Mouse (Mus musculus) MEL (cell line): ENCODE data around the gene Aspg. TPM values are rescaled to one million over a fixed set of nuclear protein-coding genes. Genes with fewer than 3 reads are reported as not detected.

Experiments used
- DNase-seq: peaks from one replicate; pipeline ENCODE4 v3.0.0; 2011; ENCODE audit warnings: low read depth, low spot score
- H3K27ac ChIP-seq: 2 replicates; pipeline ENCODE4 v1.5.1; 2012; ENCODE audit warnings: low read depth, mild to moderate bottlenecking, control low read depth, low read length, moderate library complexity; ENCODE audit not compliant: control insufficient read depth
- H3K27me3 ChIP-seq, 2 experiments: fragments of 150-350 bp in 1 of 2; sonication (generic) in 1 of 2; 2 replicates each; pipeline ENCODE4 v1.6.1; 2012; ENCODE audit warnings: low read length in 2 of 2, mild to moderate bottlenecking in 2 of 2, improper control_type of control experiment in 1 of 2, moderate library complexity in 1 of 2; ENCODE audit not compliant: insufficient read depth in 2 of 2, control insufficient read depth in 1 of 2
- H3K36me3 ChIP-seq, 2 experiments: 2 replicates each; pipeline ENCODE4 v1.6.1; 2012 to 2014; ENCODE audit warnings: low read length in 2 of 2, improper control_type of control experiment in 1 of 2, inconsistent platforms in 1 of 2, mild to moderate bottlenecking in 1 of 2; ENCODE audit not compliant: insufficient read depth in 2 of 2, control insufficient read depth in 1 of 2
- H3K4me1 ChIP-seq, 2 experiments: fragments of 150-350 bp in 1 of 2; sonication (generic) in 1 of 2; 2 replicates each; pipeline ENCODE4 v1.6.1; 2012; ENCODE audit warnings: low read length in 2 of 2, improper control_type of control experiment in 1 of 2, mild to moderate bottlenecking in 1 of 2; ENCODE audit not compliant: insufficient read depth in 2 of 2, control insufficient read depth in 1 of 2
- H3K4me3 ChIP-seq, 2 experiments: fragments of 150-350 bp in 1 of 2; sonication (generic) in 1 of 2; 2 replicates each; pipeline ENCODE4 v1.5.1; 2012; ENCODE audit warnings: low read depth in 2 of 2, low read length in 2 of 2, mild to moderate bottlenecking in 2 of 2, moderate library complexity in 2 of 2, control low read depth in 1 of 2, improper control_type of control experiment in 1 of 2; ENCODE audit not compliant: control insufficient read depth in 1 of 2, insufficient read depth in 1 of 2
- H3K79me2 ChIP-seq: 2 replicates; pipeline ENCODE4 v1.6.1; 2012; ENCODE audit warnings: mild to moderate bottlenecking, low read length, moderate library complexity; ENCODE audit not compliant: control insufficient read depth, poor library complexity, insufficient read depth
- H3K9ac ChIP-seq: 2 replicates; pipeline ENCODE4 v1.6.1; 2012; ENCODE audit warnings: low read depth, mild to moderate bottlenecking, control low read depth, low read length, moderate library complexity; ENCODE audit not compliant: control insufficient read depth, poor library complexity, severe bottlenecking
- H3K9me3 ChIP-seq: fragments of 150-350 bp; sonication (generic); replicated peaks from 2 replicates; pipeline ENCODE4 v1.6.1; 2012; ENCODE audit warnings: mild to moderate bottlenecking, low read length, improper control_type of control experiment, moderate library complexity; ENCODE audit not compliant: insufficient read depth
- BHLHE40 ChIP-seq: IDR thresholded peaks from 2 replicates; pipeline ENCODE4 v1.6.1; 2012; ENCODE audit warnings: low read depth, mild to moderate bottlenecking, inconsistent platforms, low read length, improper control_type of control experiment, borderline replicate concordance
- CHD2 ChIP-seq: IDR thresholded peaks from 2 replicates; pipeline ENCODE4 v1.6.1; 2011; ENCODE audit warnings: low read length, improper control_type of control experiment
- CTCF ChIP-seq, 3 experiments: IDR thresholded peaks in 2 of 3; conservative IDR thresholded peaks in 1 of 3; 2 replicates each; pipeline ENCODE4 v1.5.1; 2011 to 2012; ENCODE audit warnings: low read length in 3 of 3, low read depth in 2 of 3, mild to moderate bottlenecking in 2 of 3, improper control_type of control experiment in 1 of 3, inconsistent platforms in 1 of 3, mixed read lengths in 1 of 3, moderate library complexity in 1 of 3; ENCODE audit not compliant: control insufficient read depth in 1 of 3, insufficient read depth in 1 of 3, poor library complexity in 1 of 3, severe bottlenecking in 1 of 3
- E2F4 ChIP-seq: IDR thresholded peaks from 2 replicates; pipeline ENCODE4 v1.6.1; 2011; ENCODE audit warnings: low read depth, low read length, improper control_type of control experiment, borderline replicate concordance
- EP300 ChIP-seq, 2 experiments: IDR thresholded peaks; 2 replicates each; pipeline ENCODE4 v1.6.1; 2011; ENCODE audit warnings: improper control_type of control experiment in 2 of 2, low read length in 2 of 2, low read depth in 1 of 2, mild to moderate bottlenecking in 1 of 2
- GABPA ChIP-seq: IDR thresholded peaks from 2 replicates; pipeline ENCODE4 v1.6.1; 2012; ENCODE audit warnings: low read depth, mild to moderate bottlenecking, inconsistent platforms, low read length, improper control_type of control experiment, moderate library complexity
- GATA1 ChIP-seq: IDR thresholded peaks from 2 replicates; pipeline ENCODE4 v1.6.1; 2011; ENCODE audit warnings: low read depth, low read length, improper control_type of control experiment
- HCFC1 ChIP-seq: IDR thresholded peaks from 2 replicates; pipeline ENCODE4 v1.6.1; 2012; ENCODE audit warnings: low read depth, mild to moderate bottlenecking, inconsistent platforms, low read length, improper control_type of control experiment, moderate library complexity
- MXI1 ChIP-seq: IDR thresholded peaks from 2 replicates; pipeline ENCODE4 v1.6.1; 2011; ENCODE audit warnings: mild to moderate bottlenecking, low read depth, low read length, improper control_type of control experiment
- MYB ChIP-seq: IDR thresholded peaks from 2 replicates; pipeline ENCODE4 v1.6.1; 2011; ENCODE audit warnings: mild to moderate bottlenecking, low read depth, low read length, improper control_type of control experiment
- MYC ChIP-seq: IDR thresholded peaks from 2 replicates; pipeline ENCODE4 v1.6.1; 2011; ENCODE audit warnings: low read depth, mild to moderate bottlenecking, low read length, improper control_type of control experiment, moderate library complexity
- NELFE ChIP-seq: IDR thresholded peaks from 2 replicates; pipeline ENCODE4 v1.6.1; 2011; ENCODE audit warnings: low read depth, low read length, improper control_type of control experiment
- NRF1 ChIP-seq: IDR thresholded peaks from 2 replicates; pipeline ENCODE4 v1.6.1; 2014; ENCODE audit warnings: low read depth, mild to moderate bottlenecking, inconsistent platforms, low read length, improper control_type of control experiment, moderate library complexity; ENCODE audit not compliant: poor library complexity, insufficient read depth, severe bottlenecking
- POLR2A ChIP-seq, 2 experiments: IDR thresholded peaks; 2 replicates each; pipeline ENCODE4 v1.6.1; 2011 to 2012; ENCODE audit warnings: low read length in 2 of 2, mild to moderate bottlenecking in 2 of 2, control low read depth in 1 of 2, improper control_type of control experiment in 1 of 2, low read depth in 1 of 2, moderate library complexity in 1 of 2; ENCODE audit not compliant: control insufficient read depth in 1 of 2, insufficient read depth in 1 of 2, poor library complexity in 1 of 2
- SIN3A ChIP-seq: IDR thresholded peaks from 2 replicates; pipeline ENCODE4 v1.6.1; 2012; ENCODE audit warnings: low read length, improper control_type of control experiment, inconsistent platforms
- TBP ChIP-seq: IDR thresholded peaks from 2 replicates; pipeline ENCODE4 v1.8.0; 2011; ENCODE audit warnings: low read depth, low read length, improper control_type of control experiment
- TCF12 ChIP-seq: IDR thresholded peaks from 2 replicates; pipeline ENCODE4 v1.6.1; 2014; ENCODE audit warnings: low read depth, mild to moderate bottlenecking, inconsistent platforms, low read length, improper control_type of control experiment, moderate library complexity
- USF2 ChIP-seq, 2 experiments: IDR thresholded peaks; 2 replicates each; pipeline ENCODE4 v1.6.1; 2011 to 2012; ENCODE audit warnings: improper control_type of control experiment in 2 of 2, low read length in 2 of 2, borderline replicate concordance in 1 of 2, inconsistent platforms in 1 of 2, low read depth in 1 of 2, mild to moderate bottlenecking in 1 of 2; ENCODE audit not compliant: insufficient read depth in 1 of 2
- ZC3H11A ChIP-seq: IDR thresholded peaks from 2 replicates; pipeline ENCODE4 v1.6.1; 2012; ENCODE audit warnings: low read depth, mild to moderate bottlenecking, inconsistent platforms, low read length, improper control_type of control experiment
- ZMIZ1 ChIP-seq: IDR thresholded peaks from 2 replicates; pipeline ENCODE4 v1.6.1; 2012; ENCODE audit warnings: low read depth, mild to moderate bottlenecking, inconsistent platforms, low read length, improper control_type of control experiment, moderate library complexity
- polyA plus RNA-seq, 2 experiments: library from polyadenylated mRNA; stranded (reverse) in 1 of 2; unstranded in 1 of 2; fragments of >175 nt in 1 of 2; fragments of >200 nt in 1 of 2; gene quantifications; 2 replicates each; pipeline versions ENCODE4 v1.2.1 to v1.2.4; 2012; ENCODE audit warnings: low replicate concordance in 2 of 2, low read depth in 1 of 2; ENCODE audit not compliant: insufficient read length in 2 of 2, insufficient read depth in 1 of 2, missing spikeins in 1 of 2
- total RNA-seq: library from RNA; depleted of rRNA; stranded (reverse); fragments of 300-350 nt; gene quantifications from 2 replicates; pipeline ENCODE4 v1.2.3, GENCODE M21; 2012

Aspg gene
- total and polyA plus RNA-seq, 3 experiments: not detected

GRCm38 (mm10) chr12:112147365-112147764, 40.9 kb downstream of the Aspg start:
- DNase-seq: no peak
- H3K9me3 ChIP-seq: peaks cover 2% of the 10 kb centered on the region
- no peaks in the 10 kb centered on the region for H3K4me1 ChIP-seq
- no peaks in the 10 kb centered on the region for H3K36me3 ChIP-seq
- no peak overlapping the region for H3K4me3 ChIP-seq
- TF ChIP-seq CTCF (IDR thresholded peaks at IDR 0.05 in 2 of 3, conservative IDR thresholded peaks at IDR 0.05 in 1 of 3; ENCODE audit: control insufficient read depth in 1 of 3, insufficient read depth in 1 of 3, low read depth in 2 of 3, low read length in 3 of 3, poor library complexity in 1 of 3, severe bottlenecking in 1 of 3) (no peak), BHLHE40 (no peak), TCF12 (0 out of 2 replicates have a peak, but pooled peaks have one; percentile 21), NRF1 (no peak), MXI1 (peak; percentile 11; the same call in 1 of the 2 replicates)
- H3K79me2 ChIP-seq: no peaks in the 10 kb centered on the region
- H3K27ac ChIP-seq: no peak overlapping the region
- no peaks in the 10 kb centered on the region for H3K27me3 ChIP-seq
- H3K9ac ChIP-seq: no peak overlapping the region

- H3K27ac ChIP-seq: no peak overlapping the region
- H3K36me3 ChIP-seq: no peaks in the 10 kb centered on the region
- no peak overlapping the region for H3K4me3 ChIP-seq
- no peak for TF ChIP-seq NELFE
- no peak for TF ChIP-seq EP300 (IDR thresholded peaks at IDR 0.05; ENCODE audit: low read depth in 1 of 2, low read length in 2 of 2)
- H3K9me3 ChIP-seq: peaks cover 8% of the 10 kb centered on the region
- H3K79me2 ChIP-seq: no peaks in the 10 kb centered on the region
- no peak for DNase-seq
- H3K9ac ChIP-seq: no peak overlapping the region
- no peaks in the 10 kb centered on the region for H3K27me3 ChIP-seq
- no peaks in the 10 kb centered on the region for H3K4me1 ChIP-seq
These were observed 43.5 kb downstream of the Aspg start for GRCm38 (mm10) chr12:112150011-112150410.

- H3K79me2 ChIP-seq: no peaks in the 10 kb centered on the region
- H3K4me3 ChIP-seq: no peak overlapping the region
- TF ChIP-seq BHLHE40 (no peak), GATA1 (no peak), ZC3H11A (no peak), E2F4 (no peak), MYC (no peak), CHD2 (no peak), TBP (no peak), ZMIZ1 (no peak), USF2 (IDR thresholded peaks at IDR 0.05; ENCODE audit: borderline replicate concordance in 1 of 2, insufficient read depth in 1 of 2, low read depth in 1 of 2, low read length in 2 of 2) (no peak), HCFC1 (no peak), SIN3A (no peak), MYB (no peak), POLR2A (IDR thresholded peaks at IDR 0.05; ENCODE audit: control insufficient read depth in 1 of 2, insufficient read depth in 1 of 2, low read depth in 1 of 2, low read length in 2 of 2, poor library complexity in 1 of 2) (no peak), NRF1 (no peak), GABPA (no peak), EP300 (IDR thresholded peaks at IDR 0.05; ENCODE audit: low read depth in 1 of 2, low read length in 2 of 2) (no peak)
- TF ChIP-seq, all 39 proteins: peak for 0
- no peaks in the 10 kb centered on the region for H3K27me3 ChIP-seq
- H3K9ac ChIP-seq: no peak overlapping the region
- H3K27ac ChIP-seq: no peak overlapping the region
- no peak for DNase-seq
- peaks cover 8% of the 10 kb centered on the region for H3K9me3 ChIP-seq
- no peaks in the 10 kb centered on the region for H3K4me1 ChIP-seq
- no peaks in the 10 kb centered on the region for H3K36me3 ChIP-seq
These were observed 44.9 kb downstream of the Aspg start for GRCm38 (mm10) chr12:112151244-112151979.
